Mouse (Mus musculus): ENCODE results near the gene Itch.
"Not testable (repeated sequence)": the region's sequence is repeated elsewhere in the genome, so short reads cannot be mapped to it uniquely, and the experiment has no call there.

The Itch gene

GRCm38 (mm10) chr2:155133011-155133976 is at the start of gene Itch:
Gene Itch, plus strand, starts transcription at chr2:155133509.
- peak; percentile 96 for DNase-seq

GRCm38 (mm10) chr2:155084546-155084945 is 48.8 kb upstream of the Itch start:
- DNase-seq = peak; percentile 60

- no peak for DNase-seq
Measured at GRCm38 (mm10) chr2:155086328-155086727, 47.0 kb upstream of the Itch start.

GRCm38 (mm10) chr2:155088264-155088663 is 45.0 kb upstream of the Itch start:
- DNase-seq = no peak

GRCm38 (mm10) chr2:155090909-155091742 is 42.2 kb upstream of the Itch start:
- no peak for DNase-seq

GRCm38 (mm10) chr2:155091743-155092075 is 41.6 kb upstream of the Itch start:
- no peak for DNase-seq

GRCm38 (mm10) chr2:155093418-155093817 is 39.9 kb upstream of the Itch start:
- no peak for DNase-seq

- DNase-seq = peak; percentile 41
Measured at GRCm38 (mm10) chr2:155098720-155099380, 34.5 kb upstream of the Itch start.

- DNase-seq = peak; percentile 77
Measured at GRCm38 (mm10) chr2:155099421-155099820, 33.9 kb upstream of the Itch start.

- DNase-seq = no peak
Measured at GRCm38 (mm10) chr2:155099994-155100795, 33.1 kb upstream of the Itch start.

- DNase-seq = no peak
Measured at GRCm38 (mm10) chr2:155100796-155101259, 32.5 kb upstream of the Itch start.

GRCm38 (mm10) chr2:155101761-155102181 is 31.5 kb upstream of the Itch start:
- DNase-seq = peak; percentile 75

GRCm38 (mm10) chr2:155103607-155104006 is 29.7 kb upstream of the Itch start:
- DNase-seq = no peak

- not testable (repeated sequence) for DNase-seq
Measured at GRCm38 (mm10) chr2:155107276-155107675, 26.0 kb upstream of the Itch start.

GRCm38 (mm10) chr2:155115216-155115830 is 18.0 kb upstream of the Itch start:
- no peak for DNase-seq

GRCm38 (mm10) chr2:155133977-155134860 is 910 bp downstream of the Itch start:
- DNase-seq = no peak

- DNase-seq = peak; percentile 11
Measured at GRCm38 (mm10) chr2:155135092-155135491, 1.8 kb downstream of the Itch start.

- DNase-seq = no peak
Measured at GRCm38 (mm10) chr2:155135534-155135933, 2.2 kb downstream of the Itch start.

GRCm38 (mm10) chr2:155140986-155141385 is 7.7 kb downstream of the Itch start:
- no peak for DNase-seq

GRCm38 (mm10) chr2:155142025-155142555 is 8.8 kb downstream of the Itch start:
- DNase-seq = no peak

Measured in kidney, postnatal 14 days (tissue).